Mouse (Mus musculus) forebrain, embryonic 12.5 days (tissue): ENCODE results near the gene Lysmd1. TPM values are rescaled to one million over a fixed set of nuclear protein-coding genes. Genes with fewer than 3 reads are reported as not detected.

Experiments used
- ATAC-seq: fragments of 200-750 bp; cut with Nextera tagmentation; 2 replicates; pipeline ENCODE4 v1.8.0; 2017; ENCODE audit warnings: moderate TSS enrichment; ENCODE audit not compliant: low FRiP score
- H3K27ac ChIP-seq: fragments of 300-500 bp; sonication (generic); 2 replicates; pipeline ENCODE4 v1.5.1; 2016; ENCODE audit warnings: mild to moderate bottlenecking
- H3K27me3 ChIP-seq: fragments of 300-500 bp; sonication (generic); 2 replicates; pipeline ENCODE4 v1.6.1; 2016; ENCODE audit warnings: mild to moderate bottlenecking
- H3K36me3 ChIP-seq: fragments of 300-500 bp; sonication (generic); replicated peaks from 2 replicates; pipeline ENCODE4 v1.6.1; 2016; ENCODE audit warnings: mild to moderate bottlenecking
- H3K4me1 ChIP-seq: fragments of 300-500 bp; sonication (generic); 2 replicates; pipeline ENCODE4 v1.6.1; 2016
- H3K4me2 ChIP-seq: fragments of 300-500 bp; sonication (generic); 2 replicates; pipeline ENCODE4 v1.6.1; 2016; ENCODE audit warnings: mild to moderate bottlenecking, moderate library complexity
- H3K4me3 ChIP-seq: fragments of 300-500 bp; sonication (generic); replicated peaks from 2 replicates; pipeline ENCODE4 v1.5.1; 2016; ENCODE audit warnings: mild to moderate bottlenecking
- H3K9ac ChIP-seq: fragments of 300-500 bp; sonication (generic); 2 replicates; pipeline ENCODE4 v1.6.1; 2016; ENCODE audit warnings: mild to moderate bottlenecking
- H3K9me3 ChIP-seq: fragments of 300-500 bp; sonication (generic); 2 replicates; pipeline ENCODE4 v1.6.1; 2016
- WGBS: fragments of 180-500 bp; shearing (Covaris S2); methylation state at CpG from one replicate; pipeline ENCODE4 v1.1.7; 2016; 5-methylcytosine and 5-hydroxymethylcytosine counted together
- microRNA-seq: library from miRNA; unstranded; fragments of <30 nt; microRNA quantifications from one replicate; pipeline ENCODE4, GENCODE M21; 2017
- polyA plus RNA-seq: library from polyadenylated mRNA; unstranded; fragments of >200 nt; fragmentation: Nextera tagmentation; extraction: Ambion mirVana; gene quantifications from 2 replicates; pipeline ENCODE4 v1.2.1, GENCODE M21; 2016

The Lysmd1 gene
- polyA plus RNA-seq, 1 experiment from 2014 or later: 21.1 TPM

DNA sequence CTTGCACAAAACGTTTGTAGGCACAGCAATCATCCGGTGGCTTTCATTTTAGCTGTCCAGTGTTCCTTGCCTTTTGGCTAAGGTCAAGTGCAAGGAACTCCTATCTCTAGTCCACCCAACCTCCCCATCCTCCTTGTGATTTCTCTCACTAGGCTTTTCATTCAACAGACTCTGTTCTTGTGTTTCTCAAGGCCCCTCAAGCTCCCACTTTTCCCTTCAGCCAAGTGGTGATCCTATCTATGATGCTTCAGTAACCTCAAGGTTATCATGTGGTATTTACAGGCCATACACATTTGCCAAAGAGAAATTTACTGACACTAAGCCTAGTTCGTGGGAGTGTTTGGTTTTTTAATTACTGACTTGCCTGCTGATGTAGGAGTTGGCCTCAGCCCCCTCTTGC lies 46.0 kb downstream of the Lysmd1 start:
- 80% methylated on average over 3 of the region's 3 CpGs for WGBS
- Histone ChIP-seq H3K9ac (no peak overlapping the region), H3K4me2 (no peak overlapping the region), H3K9me3 (no peaks in the 10 kb centered on the region), H3K27ac (no peak overlapping the region), H3K4me3 (no peak overlapping the region), H3K4me1 (no peaks in the 10 kb centered on the region), H3K27me3 (no peaks in the 10 kb centered on the region), H3K36me3 (peaks cover 16% of the 10 kb centered on the region; the same call in 1 of the 2 replicates)
- ATAC-seq: no peak

DNA sequence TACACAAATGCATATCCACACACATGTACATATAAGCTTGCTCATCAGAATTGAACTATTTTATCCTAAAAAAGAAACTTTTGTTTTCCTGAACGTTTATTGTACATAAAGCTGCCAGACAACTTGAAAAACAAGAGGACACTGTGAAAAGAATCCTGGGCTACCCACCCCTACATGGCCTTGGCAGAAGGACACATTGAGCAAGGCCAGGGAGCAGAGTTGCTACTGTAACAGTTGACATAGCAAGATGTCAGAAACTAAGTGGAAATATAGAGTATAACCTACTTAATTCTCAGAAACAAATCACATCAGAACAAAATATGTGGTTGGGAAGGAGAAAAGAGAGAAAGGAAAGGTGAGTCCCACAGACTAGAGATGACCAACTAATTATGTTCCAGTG lies 48.0 kb downstream of the Lysmd1 start:
- H3K36me3 ChIP-seq: peaks cover 33% of the 10 kb centered on the region
- 55% methylated on average over 1 of the region's 1 CpGs for WGBS
- no peaks in the 10 kb centered on the region for H3K27me3 ChIP-seq
- H3K4me1 ChIP-seq: no peaks in the 10 kb centered on the region
- no peak overlapping the region for H3K27ac ChIP-seq
- H3K9ac ChIP-seq: no peak overlapping the region
- H3K4me2 ChIP-seq: no peak overlapping the region
- H3K9me3 ChIP-seq: no peaks in the 10 kb centered on the region
- H3K4me3 ChIP-seq: no peak overlapping the region
- ATAC-seq: no peak

DNA sequence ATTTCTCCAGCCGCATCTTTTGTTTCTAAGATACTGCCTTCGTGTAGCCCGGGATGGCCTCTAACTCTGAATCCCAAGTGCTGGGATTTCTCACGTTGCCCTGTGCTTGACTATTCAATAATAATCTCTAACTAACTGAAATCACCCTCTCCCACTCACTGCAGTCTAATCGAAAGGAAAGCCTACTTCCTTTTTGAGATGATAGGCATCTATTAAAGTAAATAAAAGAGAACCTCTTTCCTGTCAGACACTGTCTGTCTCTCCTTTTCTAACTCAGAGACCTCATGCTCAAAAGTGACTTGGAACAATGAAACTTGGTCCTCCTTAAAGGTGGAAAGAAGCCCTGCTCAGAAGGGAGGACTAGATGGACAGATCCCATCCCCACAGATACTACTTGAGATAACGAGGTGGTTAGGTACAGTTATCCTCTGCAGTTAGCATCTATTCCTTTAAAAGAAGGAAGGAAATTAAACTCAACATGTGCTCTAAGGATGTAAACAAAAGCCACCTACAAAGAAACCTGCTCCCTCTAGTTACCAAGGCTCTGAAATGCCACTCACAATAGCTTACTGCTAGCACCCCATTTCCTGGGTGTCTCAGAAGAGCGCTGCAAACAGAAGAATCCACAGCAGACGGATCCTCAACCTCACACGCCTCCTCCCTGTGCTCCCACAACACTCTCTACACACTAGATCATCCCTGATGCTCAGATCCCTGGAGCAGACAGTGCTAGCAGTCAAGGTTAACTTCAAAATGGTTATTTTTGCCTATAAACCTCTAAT lies 51.1 kb downstream of the Lysmd1 start:
- ATAC-seq: no peak
- Histone ChIP-seq H3K4me3 (no peak overlapping the region), H3K36me3 (peaks cover 63% of the 10 kb centered on the region), H3K4me2 (no peak overlapping the region), H3K9ac (no peak overlapping the region), H3K27ac (no peak overlapping the region), H3K27me3 (no peaks in the 10 kb centered on the region), H3K4me1 (no peaks in the 10 kb centered on the region), H3K9me3 (no peaks in the 10 kb centered on the region)
- 89% methylated on average over 9 of the region's 9 CpGs for WGBS

DNA sequence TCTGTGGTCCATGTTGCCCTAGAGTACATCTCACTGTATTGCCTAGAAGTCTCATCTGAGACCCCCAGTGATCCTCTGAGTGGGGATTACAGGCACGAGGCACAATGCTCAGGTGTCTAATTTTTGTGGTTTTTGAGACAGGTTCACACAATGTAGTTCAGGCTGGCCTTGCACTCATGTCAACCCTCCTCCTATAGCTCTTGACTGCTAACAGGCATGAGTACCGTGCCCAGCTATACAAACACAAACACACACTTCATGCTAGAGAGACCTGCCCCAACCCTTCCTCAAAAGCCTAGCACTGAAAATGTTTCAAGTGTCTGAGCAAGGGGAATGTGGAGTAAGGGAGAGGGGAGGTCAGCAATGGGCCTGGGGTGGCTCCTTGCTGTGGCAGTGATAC lies 52.2 kb downstream of the Lysmd1 start:
- H3K4me3 ChIP-seq: no peak overlapping the region
- WGBS: 88% methylated on average over 2 of the region's 2 CpGs
- H3K4me2 ChIP-seq: no peak overlapping the region
- H3K4me1 ChIP-seq: no peaks in the 10 kb centered on the region
- no peaks in the 10 kb centered on the region for H3K27me3 ChIP-seq
- peaks cover 67% of the 10 kb centered on the region for H3K36me3 ChIP-seq
- no peak for ATAC-seq
- no peak overlapping the region for H3K27ac ChIP-seq
- H3K9me3 ChIP-seq: no peaks in the 10 kb centered on the region
- no peak overlapping the region for H3K9ac ChIP-seq

DNA sequence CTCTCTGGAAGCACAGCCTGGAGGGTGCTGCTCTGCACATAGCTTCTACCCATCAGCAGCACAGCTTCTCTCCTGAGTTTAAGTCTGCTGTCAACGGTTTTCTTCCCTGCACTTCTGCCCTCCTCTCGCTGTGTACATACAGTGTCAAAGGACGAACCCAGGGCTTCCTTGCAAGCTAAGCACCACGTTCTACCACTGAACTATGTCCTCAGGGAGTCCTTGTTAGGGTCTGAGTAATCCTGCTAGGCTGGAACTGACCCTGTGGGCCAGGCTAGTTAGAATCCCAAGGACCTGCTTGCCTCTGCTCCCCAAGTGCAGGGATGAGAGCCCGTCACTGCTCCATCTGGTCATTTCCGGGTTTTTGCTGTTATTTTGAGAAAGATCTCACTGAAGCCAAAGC lies 53.0 kb downstream of the Lysmd1 start:
- ATAC-seq: no peak
- H3K36me3 ChIP-seq: peaks cover 65% of the 10 kb centered on the region
- H3K27me3 ChIP-seq: no peaks in the 10 kb centered on the region
- H3K9me3 ChIP-seq: no peaks in the 10 kb centered on the region
- H3K4me1 ChIP-seq: no peaks in the 10 kb centered on the region
- 89% methylated on average over 6 of the region's 6 CpGs for WGBS
- H3K9ac ChIP-seq: no peak overlapping the region
- no peak overlapping the region for H3K27ac ChIP-seq
- no peak overlapping the region for H3K4me2 ChIP-seq
- no peak overlapping the region for H3K4me3 ChIP-seq

Small RNA genes lying within 50 kb of the gene (microRNA-seq; reads per million reads assigned to microRNA genes)
- not detected for gene Mir8099-1

Other genes with a start within 250 kb of the Lysmd1 start
- 295 and 311 TPM in 2 replicates for gene Psmb4, start 247.1 kb upstream of the Lysmd1 start, polyA plus RNA-seq
- 5.5 and 5.9 TPM in 2 replicates for gene Selenbp1, start 201.0 kb upstream of the Lysmd1 start, polyA plus RNA-seq
- gene Rfx5, start 180.0 kb upstream of the Lysmd1 start, polyA plus RNA-seq: 8.6 and 9.2 TPM in 2 replicates
- gene Pi4kb, start 159.4 kb upstream of the Lysmd1 start, polyA plus RNA-seq: 17.2 and 25.5 TPM in 2 replicates
- 36.6 and 39.0 TPM in 2 replicates for gene Zfp687, start 118.6 kb upstream of the Lysmd1 start, polyA plus RNA-seq
- 283 and 295 TPM in 2 replicates for gene Psmd4, start 91.5 kb upstream of the Lysmd1 start, polyA plus RNA-seq
- gene Pip5k1a, start 27.2 kb upstream of the Lysmd1 start, polyA plus RNA-seq: 21.4 and 23.0 TPM in 2 replicates
- gene Vps72, start 23.1 kb upstream of the Lysmd1 start, polyA plus RNA-seq: 242 and 252 TPM in 2 replicates
- gene Tmod4, start 9.6 kb upstream of the Lysmd1 start, polyA plus RNA-seq: 0.97 and 1.1 TPM in 2 replicates
- gene Scnm1, start 77 bp upstream of the Lysmd1 start, polyA plus RNA-seq: 84.6 and 95.1 TPM in 2 replicates
- gene Tnfaip8l2, start 8.3 kb downstream of the Lysmd1 start, polyA plus RNA-seq: 1.5 and 2.0 TPM in 2 replicates
- 31.2 and 34.5 TPM in 2 replicates for gene Sema6c, start 26.4 kb downstream of the Lysmd1 start, polyA plus RNA-seq
- 12.2 and 12.5 TPM in 2 replicates for gene Gabpb2, start 83.8 kb downstream of the Lysmd1 start, polyA plus RNA-seq
- gene Cdc42se1, start 94.6 kb downstream of the Lysmd1 start, polyA plus RNA-seq: 105 and 110 TPM in 2 replicates
- 96.2 and 98.8 TPM in 2 replicates for gene Mllt11, start 98.1 kb downstream of the Lysmd1 start, polyA plus RNA-seq
- 0.12 and 0.31 TPM in 2 replicates for gene Gm128, start 107.5 kb downstream of the Lysmd1 start, polyA plus RNA-seq
- 0.42 and 0.63 TPM in 2 replicates for gene Bnipl, start 117.1 kb downstream of the Lysmd1 start, polyA plus RNA-seq
- gene Mindy1, start 147.3 kb downstream of the Lysmd1 start, polyA plus RNA-seq: 37.4 and 39.8 TPM in 2 replicates
- 30.0 and 30.9 TPM in 2 replicates for gene Prune1, start 148.0 kb downstream of the Lysmd1 start, polyA plus RNA-seq
- 1.1 and 1.4 TPM in 2 replicates for gene Anxa9, start 173.1 kb downstream of the Lysmd1 start, polyA plus RNA-seq
- gene Cers2, start 180.7 kb downstream of the Lysmd1 start, polyA plus RNA-seq: 109 and 111 TPM in 2 replicates
- gene Setdb1, start 223.1 kb downstream of the Lysmd1 start, polyA plus RNA-seq: 66.2 and 70.2 TPM in 2 replicates